Mouse (Mus musculus) adrenal gland, postnatal 14 days (tissue): ENCODE data around the gene Gzma. TPM values are rescaled to one million over a fixed set of nuclear protein-coding genes. Genes with fewer than 3 reads are reported as not detected.

Source experiments
- DNase-seq: peaks from one replicate; pipeline ENCODE4 v3.0.0; 2021; ENCODE audit warnings: mixed read lengths
- long read RNA-seq, 2 experiments: library from polyadenylated mRNA; stranded (forward); transcript quantifications; one replicate each; pipeline ENCODE4 v2.0.0; 2021
- total RNA-seq: library from RNA; stranded (reverse); gene quantifications from 2 replicates; pipeline ENCODE4 v1.2.3, GENCODE M21; 2021

Gzma gene
- total RNA-seq: 0.67 and 1.2 TPM in 2 replicates
- long read RNA-seq, experiment 1, partial matches to known transcripts: 2 of 5 reads
- long read RNA-seq, experiment 1, other reads (novel, unspliced or antisense): 0 of 5 reads
- long read RNA-seq, experiment 2: 0 reads

DNA sequence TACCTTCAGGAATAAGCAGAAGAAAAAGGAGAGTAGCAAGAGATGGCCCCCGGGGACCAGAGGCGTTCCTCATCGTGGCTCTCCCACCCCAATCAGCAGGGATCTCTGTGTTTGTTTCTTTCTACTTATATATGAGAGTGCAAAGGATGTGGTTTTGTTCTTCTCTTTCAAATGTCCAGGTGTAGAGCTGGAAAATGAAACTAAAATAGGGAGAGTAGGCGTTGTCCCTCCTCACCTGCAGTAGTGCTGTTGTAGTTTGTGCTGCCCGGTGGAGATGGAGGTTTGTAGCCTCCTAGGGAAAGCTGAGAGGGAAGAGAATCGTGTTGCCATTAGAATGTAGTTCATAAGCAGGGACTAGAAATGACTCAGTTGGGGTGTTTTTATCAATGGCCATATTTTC lies at the start of gene Gzma:
Gene Gzma, minus strand, starts transcription at position 103 of the 400 bp plus-strand sequence.
- no peak for DNase-seq

DNA sequence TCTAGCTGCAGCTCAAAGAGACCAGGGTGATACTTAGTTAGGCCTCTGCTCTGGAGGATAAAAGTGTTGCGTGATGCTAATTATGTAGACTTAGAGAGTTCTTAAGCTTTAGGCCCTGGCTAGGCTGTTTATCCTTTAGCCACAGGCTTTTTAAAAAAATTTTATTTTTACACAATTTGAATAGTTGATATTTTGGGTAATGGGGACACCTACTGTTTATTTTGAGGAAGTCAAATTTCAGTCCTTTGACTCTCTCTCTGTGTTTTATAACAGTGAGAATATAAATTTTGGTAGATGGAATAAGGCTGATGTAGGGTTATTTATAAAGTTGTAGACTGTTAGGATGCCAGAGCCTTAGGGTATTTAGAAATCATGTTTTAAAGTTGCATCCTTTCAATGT lies 38.8 kb upstream of the Gzma start:
- no peak for DNase-seq

DNA sequence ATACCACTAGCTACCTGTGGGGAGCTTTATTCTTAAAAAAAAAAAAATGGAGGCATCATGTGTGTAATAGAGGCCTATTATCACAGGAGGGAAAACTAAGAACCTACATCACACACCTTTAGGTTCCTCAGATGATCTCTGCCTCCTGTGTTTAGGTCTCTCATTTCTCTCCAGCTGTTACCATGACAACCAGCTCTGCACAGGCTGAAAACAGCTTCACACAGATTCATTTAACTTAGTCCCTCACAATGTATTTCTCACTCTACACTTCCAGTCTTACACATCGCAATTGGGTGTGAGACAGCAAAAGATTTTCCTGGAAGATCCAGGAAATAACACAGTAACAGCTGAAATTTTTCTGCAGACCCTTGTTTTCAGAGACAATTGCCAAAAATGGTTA lies 29.2 kb upstream of the Gzma start:
- no peak for DNase-seq

DNA sequence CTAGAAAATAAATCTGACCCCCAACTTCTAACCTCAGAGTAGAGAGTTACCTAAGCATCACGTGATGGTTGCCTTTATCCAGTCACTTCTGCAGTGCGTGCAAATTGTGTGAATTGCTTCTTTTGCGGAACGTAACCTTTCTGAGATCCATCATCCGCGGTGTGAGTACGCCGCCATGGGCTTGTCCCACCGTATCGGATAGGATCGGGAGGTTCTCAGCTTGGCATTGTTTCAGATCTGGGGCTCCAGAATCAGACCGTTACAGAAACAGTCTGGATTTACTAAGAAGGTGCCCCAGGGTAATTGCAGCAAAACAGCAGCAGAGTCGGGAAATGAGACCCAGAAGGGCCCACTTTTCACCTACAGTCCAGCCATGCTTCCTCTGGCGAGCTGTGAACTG lies 20.5 kb upstream of the Gzma start:
- DNase-seq: no peak

DNA sequence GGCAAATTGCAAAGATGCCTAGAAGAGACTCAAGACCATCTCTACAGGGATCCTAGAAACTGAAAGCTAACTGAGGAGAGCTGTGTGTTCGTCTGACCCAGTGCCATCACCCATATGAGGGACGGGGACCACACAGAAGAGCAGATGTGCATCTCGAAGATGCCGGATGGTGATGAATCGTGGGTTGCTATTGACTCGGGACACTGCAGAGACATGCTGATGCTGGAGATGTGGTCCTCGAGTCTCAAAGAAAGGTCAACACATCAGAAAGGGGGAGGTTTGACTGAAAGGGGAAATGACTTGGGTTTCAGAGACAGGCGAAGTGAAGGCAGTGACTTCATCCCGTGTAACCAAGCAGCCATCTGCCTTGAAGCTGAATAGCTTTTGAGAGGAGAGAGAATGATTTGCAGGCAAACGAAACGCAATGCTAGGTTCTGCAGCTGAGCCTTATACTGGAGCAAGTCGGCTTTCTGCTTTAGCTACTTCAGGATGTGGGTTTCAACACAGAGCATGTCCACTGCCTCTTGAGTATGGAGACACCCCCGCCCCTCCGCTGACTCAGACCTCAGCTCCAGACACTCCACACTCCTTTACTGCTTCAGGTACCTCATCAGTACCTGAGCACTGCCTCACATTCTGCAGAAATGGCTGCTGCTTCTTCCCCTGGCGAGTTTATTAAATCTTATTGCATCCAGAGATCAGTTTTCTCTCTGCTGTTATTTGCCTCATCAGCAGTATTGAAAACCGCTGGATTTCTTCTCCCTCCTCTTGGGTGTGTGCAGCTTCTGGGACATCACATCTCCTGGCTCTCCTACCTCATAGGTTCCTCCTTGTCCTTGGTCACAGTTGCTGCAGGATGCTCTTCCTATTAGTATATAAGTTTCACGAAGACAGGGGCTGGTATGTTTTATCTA lies 19.8 kb upstream of the Gzma start:
- DNase-seq: no peak

DNA sequence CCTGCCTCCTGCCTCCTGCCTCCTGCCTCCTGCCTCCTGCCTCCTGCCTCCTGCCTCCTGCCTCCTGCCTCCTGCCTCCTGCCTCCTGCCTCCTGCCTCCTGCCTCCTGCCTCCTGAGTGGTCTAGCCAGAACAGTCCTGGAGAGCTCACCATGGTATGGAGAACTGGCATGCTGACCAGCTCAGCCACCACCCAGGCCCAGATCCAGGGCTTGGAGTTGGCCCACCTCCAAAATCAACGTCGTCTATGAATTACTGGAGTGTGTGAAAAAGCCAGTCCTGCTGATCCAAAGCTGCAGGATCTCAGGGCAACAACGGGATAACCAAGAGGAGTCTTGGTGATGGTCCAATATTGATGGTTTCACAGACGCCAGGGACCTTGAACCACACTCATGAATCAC lies 18.2 kb upstream of the Gzma start:
- DNase-seq: peak; percentile 44

DNA sequence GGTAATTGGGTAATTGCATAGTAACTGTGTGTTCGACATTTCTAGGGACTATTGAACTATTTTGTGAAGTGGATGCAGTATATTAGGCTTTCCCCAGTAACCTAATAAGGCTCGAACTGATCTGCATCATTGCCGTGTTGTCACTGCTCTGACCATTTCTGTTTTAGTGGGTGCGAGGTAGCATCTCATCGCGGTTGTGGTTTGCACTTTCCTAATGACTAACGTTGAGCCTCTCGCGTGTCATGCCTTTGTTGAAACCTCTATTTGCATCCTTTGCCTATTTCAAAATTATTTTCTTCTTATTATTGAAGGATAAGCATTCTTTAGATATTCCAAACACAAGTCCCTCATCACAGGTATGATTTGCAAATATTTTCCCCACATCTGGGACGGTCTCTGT lies 4.0 kb upstream of the Gzma start:
- no peak for DNase-seq

DNA sequence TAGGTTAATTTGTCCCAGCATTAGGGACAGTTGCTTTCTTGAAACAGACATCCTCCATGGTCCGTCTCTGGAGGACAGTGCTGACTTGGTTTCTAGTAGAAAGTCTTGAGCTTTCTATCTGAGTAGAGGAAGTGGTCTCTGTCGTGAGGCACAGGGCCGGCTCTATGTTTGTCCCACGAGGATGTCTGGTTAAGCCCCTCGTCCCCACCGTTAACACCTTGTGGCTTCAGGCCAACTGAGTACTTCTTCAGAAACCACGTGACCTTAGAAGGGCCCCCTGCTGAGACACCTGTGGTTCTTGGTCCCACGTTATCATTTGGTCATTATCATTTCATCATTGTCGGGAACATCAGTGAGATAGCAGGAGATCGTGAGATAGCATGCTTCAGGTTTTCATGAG lies 1.0 kb upstream of the Gzma start:
- no peak for DNase-seq

DNA sequence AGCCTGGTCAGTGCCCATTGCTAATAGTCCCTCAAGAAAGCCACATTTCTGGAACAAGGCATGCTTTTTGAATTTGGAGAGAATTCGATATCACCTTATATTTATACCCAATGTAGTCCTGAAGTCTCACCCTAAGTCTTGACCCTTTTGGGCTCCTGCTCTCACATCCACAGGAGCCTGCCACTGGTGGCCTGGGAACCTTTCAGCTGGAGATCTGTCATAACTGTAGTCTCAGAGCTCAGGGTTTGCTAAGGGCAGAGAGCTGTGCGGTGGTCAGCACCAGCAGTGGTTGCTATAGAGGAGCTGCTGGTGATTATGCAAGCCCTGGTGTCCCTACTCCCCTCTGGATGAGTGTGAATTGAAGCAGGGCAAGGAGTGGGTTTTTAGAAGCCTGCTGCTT lies 2.4 kb downstream of the Gzma start:
- no peak for DNase-seq

DNA sequence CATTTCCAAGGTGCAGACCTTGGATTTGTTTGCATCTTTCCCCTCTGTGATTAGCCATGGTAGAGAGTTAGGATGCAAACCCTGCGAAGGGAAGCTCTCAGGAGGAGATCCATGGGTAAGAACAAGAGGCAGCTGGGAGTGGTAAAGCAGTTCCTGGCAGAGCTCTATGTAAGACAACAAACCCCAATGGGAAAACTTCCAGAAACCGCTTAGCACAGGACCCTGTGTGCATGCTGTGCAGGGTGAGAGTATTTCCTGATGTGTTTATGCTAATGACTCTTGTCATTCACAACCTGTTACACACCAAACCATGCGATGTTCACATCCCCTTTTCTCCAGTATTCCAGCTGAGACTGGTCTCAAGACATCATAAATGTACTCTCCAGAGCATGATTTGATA lies 3.8 kb downstream of the Gzma start:
- no peak for DNase-seq

DNA sequence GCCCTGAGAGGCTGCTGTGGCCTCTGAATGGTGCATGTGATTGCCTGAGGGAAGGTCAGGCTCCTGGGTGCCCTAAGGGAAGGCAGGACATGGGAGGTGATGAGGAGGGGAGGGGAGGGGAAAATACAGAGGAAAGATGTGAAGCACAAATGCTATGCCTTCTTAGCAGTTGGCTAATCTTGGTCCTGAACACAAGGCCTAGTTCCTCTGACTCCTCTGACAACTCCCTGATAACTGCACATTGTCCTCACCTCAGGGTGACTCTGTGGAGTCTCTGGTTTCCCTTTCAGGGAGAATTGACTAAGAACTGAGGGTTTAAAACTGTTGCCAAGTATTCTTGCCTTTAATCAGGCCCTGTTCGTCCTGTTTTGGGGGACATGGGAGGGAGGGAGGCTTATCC lies 6.2 kb downstream of the Gzma start:
- no peak for DNase-seq

DNA sequence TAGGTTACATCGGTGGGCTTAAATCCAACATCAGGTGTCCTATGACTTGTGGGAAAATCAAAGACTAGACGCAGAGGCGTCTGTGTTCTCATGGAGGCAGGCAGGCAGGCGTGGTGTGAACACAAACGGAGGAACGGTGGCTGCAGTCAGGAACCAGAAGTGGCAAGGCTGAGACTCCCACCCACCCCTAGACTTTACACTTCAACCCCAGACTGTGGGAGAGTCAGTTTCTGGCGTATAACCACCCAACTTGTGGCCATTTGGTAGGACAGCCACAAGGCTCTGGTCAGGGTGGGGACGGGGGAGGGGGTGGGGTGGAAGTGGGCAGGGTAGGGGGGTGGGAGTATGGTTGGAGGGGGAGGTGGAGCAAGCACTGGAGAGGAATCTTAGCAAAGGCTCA lies 10.3 kb downstream of the Gzma start:
- DNase-seq: no peak

DNA sequence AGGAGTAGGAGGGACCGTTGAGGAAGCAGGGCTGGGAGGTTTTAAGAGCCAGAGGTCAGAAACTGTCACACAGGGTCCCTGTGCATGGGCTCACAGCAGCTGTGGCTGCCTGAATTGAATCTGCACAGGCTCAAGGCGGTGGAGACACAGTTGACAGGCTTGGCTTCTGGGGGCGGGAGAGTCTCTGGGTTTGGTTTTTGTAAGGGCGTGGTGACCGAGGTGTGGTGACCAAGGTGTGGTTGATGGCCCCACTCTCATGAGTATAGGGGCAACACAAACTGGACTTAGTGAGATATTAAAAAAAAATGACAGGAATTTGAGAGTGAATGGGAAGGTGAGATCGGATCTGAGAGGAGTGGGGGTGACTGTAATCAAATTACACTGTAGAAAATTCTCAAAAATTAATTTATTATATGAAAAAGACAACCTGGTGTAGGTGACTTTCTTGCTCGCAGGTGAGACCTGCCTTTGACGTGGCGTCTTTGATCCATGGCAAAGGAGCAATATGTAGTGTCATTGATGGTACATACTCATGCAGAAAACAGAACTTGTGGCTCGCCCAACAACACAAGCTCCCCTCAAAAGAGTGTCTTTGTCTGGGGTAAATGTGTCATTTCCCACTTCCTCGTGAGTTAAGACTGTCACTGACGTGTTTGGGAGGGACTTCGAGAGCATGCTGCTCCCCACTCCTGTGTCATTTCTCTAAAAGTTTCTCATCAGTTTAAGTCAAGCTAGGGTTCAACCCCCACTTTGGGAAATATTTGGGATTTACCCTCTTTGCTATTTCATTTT lies 13.4 kb downstream of the Gzma start:
- no peak for DNase-seq

DNA sequence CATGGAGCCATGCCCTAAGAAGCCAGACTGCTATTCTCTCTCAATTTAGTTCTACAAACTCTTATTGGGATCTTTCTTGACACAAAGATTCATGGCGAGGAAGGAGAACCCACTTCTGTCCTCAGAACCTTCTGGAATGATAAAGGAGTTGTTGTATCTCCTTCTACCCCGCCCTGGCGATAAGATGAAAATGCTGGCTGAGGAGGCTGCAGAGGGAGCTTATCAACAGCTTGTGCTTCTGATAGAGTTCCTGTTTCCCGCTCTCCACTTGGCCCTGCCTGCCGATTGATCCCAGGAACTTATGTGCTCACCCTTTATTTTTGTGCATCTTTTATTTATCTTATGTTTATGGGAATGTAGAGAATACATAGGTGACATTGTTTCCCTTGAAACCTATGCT lies 16.0 kb downstream of the Gzma start:
- DNase-seq: no peak

DNA sequence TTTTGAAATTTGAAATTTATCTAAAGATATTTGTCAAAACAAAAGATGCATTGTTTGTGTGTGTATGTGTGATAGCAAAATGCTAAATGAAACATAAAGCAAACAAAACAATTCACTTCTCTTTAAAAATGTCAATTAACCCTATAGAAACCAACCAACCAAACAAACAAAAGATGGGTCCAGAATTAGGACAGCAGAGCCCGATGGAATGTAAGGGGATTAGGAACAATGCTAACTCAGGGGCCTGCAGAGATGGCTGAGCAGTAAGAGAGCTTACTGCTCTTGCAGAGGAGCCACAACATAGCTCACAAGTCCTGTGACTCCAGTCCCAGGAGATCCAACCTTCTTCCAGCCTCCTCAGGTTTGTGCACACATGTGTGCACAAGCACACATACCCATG lies 18.7 kb downstream of the Gzma start:
- no peak for DNase-seq

DNA sequence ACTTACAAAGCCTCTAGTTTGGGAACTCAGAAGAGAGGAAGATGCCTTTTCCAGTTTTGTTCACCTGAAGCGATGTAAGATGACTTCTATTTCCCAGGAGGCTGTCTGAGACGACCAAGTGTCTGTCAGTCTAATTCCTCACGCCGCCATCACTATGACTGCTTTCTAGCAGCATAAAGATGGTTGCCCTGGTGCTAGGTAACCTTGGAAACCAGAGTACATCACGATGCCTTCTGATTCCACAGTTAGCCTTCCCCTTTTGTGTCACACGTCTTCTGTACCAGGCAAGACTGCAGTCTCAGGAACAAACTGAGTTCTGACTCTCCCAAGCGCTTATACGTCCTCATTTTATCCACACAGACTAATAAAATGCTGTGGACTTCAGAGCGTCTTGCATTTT lies 21.8 kb downstream of the Gzma start:
- no peak for DNase-seq

DNA sequence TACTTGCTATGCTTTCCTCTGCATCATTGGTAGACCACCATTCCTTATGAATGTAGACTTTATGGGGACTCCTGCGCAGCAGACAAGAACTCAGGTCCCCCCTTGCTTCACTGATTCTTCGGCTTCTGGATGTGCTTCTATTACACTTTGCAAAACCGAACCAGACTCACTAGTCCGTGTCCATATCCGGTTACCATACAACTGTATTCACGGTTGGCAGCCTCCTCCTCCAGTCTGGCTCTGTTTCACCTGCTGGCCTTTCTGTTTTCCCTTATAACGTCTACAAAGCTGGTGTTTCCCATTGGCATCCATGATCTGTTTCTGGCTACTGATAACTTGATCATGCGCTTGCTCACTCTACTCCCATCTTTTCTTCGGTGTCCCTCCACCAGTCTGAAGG lies 36.2 kb downstream of the Gzma start:
- no peak for DNase-seq

DNA sequence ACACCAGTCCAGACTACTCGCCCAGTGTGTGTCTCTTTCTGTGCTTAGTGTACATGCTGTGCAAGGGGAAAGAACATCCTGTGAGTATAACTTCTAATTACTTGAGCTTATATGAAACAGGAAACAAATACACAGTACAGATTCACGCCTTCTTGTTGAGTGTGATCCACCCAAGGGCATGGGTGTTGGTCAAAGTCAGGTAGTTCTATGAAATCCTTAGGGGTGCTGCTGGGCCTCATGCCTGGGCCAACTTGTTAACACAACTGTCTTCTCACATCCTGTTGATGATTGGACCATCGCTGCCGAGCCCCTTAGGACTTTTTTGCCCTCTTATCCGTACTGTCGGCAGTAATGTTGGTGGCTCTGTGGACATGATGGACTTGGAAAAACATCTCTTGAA lies 39.0 kb downstream of the Gzma start:
- DNase-seq: no peak

DNA sequence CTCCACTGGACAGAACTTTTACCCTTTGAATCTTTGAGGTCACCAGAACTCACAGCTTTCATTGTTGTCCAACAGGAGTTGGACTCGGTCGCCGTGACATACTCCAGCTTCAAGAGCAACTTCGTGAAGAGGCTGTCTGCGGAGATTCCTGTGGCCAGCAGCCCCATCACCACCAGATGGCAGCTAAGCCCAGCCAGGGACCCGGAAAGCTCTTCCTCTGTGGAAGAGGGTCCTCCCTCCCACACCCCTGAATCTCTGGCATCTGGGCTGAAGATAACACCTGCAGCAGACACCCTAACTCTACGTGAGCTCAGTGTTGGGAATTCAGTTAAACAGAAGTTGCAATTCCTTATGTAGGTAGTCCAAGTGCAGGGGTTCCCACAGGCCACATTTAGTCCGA lies 45.0 kb downstream of the Gzma start:
- no peak for DNase-seq

DNA sequence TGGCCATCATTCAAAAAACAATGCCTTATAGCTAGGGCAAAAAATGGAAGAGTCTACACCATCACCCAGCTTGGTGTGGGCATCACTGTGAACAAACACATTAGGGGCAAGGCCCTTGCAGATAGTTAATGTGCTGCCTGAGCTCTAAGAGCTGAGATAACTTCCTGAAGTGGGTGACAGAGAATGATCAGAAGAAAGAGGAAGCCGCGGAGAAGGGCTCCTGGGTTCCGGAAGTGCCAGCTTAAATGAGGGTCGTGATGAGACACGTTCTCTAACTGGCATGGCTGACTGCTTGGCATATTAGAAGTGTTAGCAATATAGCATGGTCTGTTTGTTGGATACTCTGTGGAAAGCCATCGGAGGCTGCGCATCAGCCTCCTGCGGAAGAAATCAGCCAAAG lies 46.6 kb downstream of the Gzma start:
- no peak for DNase-seq

DNA sequence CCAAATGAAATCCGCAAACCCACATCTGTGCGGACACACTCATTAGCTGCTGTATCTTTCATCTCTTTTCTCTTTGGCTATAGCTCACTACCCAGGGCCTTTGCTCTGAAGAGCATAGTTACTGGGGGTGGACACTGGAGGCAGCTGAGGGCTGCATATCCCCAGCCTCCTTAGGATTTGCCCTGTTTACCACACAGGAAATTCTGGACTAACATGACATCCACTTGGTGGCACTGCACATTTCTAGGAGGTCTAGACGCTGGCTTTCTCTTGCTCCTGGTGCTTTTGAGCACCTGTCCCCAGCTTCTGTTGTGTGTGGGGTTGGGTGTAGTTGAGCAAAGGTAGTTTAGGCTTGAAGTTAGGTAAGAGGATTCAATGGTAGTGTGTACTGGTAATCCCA lies 53.1 kb downstream of the Gzma start:
- DNase-seq: no peak

DNA sequence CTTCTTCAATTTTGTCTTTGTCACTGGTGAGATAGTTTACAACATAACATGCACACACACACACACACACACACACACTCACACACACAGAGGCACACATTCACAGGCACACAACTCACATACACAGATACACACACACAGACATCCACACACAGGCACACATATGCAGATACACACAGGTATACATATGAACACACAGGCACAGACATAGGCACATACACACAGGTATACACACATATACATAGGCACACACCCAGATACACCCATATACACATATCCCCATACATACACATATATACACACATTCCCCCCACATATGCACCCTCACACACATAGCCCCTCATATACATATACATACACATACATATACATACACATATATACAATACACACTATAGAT lies 53.8 kb downstream of the Gzma start:
- no peak for DNase-seq

DNA sequence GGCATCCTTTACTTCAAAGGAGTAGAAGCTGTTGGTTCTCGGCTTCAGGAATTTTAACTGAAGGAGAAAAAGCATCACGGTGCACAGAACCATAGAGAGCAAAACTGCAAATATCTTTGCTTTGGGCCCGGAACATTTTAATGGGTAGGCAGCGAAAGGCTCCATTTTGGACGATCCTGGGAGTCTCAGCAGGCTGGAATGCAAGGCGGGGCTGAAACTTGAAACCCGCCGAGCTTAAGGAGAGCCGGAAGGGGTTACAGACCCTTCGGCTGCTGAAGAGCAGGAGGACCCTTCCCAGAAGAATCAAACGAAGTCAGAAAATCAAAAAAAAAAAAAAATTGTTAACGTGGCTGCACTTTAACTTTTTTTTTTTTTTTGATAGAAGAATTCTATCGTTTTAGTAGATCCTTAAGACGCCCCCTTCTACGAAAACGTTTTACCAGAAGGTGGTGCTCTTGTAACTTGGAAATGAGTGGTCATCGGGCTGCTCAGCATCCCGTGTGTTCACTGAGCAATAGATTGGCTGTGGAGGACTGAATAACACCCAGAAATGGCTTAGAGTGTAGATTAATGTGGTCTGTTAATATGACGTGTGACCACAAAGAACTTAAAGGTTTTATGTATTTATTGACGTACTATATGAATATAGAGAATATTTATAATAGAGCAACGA lies 54.4 kb downstream of the Gzma start, which contains the start of gene Gpx8:
Gene Gpx8, minus strand, starts transcription at position 200 of the 673 bp plus-strand sequence.
- DNase-seq: peak; percentile 80
